Mouse (Mus musculus) stomach, postnatal 0 days (tissue): Measurements from ENCODE around the gene Sox18. TPM values are rescaled to one million over a fixed set of nuclear protein-coding genes. Genes with fewer than 3 reads are reported as not detected.

ENCODE experiments used
- ATAC-seq: fragments of 200-750 bp; cut with Nextera tagmentation; 2 replicates; pipeline ENCODE4 v1.8.0; 2017; ENCODE audit not compliant: low FRiP score, low TSS enrichment
- DNase-seq: peaks from one replicate; pipeline ENCODE4 v3.0.0-alpha.2; 2016; ENCODE audit warnings: low spot score
- H3K27ac ChIP-seq: fragments of 300-500 bp; sonication (generic); replicated peaks from 2 replicates; pipeline ENCODE4 v1.5.1; 2014; ENCODE audit warnings: mild to moderate bottlenecking, control low read depth
- H3K27me3 ChIP-seq: fragments of 300-500 bp; sonication (generic); 2 replicates; pipeline ENCODE4 v1.6.1; 2014; ENCODE audit warnings: low read length; ENCODE audit not compliant: control insufficient read depth, insufficient read depth
- H3K36me3 ChIP-seq: fragments of 300-500 bp; sonication (generic); 2 replicates; pipeline ENCODE4 v1.6.1; 2014; ENCODE audit warnings: low read length, mixed read lengths; ENCODE audit not compliant: control insufficient read depth, insufficient read depth
- H3K4me1 ChIP-seq: fragments of 300-500 bp; sonication (generic); replicated peaks from 2 replicates; pipeline ENCODE4 v1.6.1; 2014; ENCODE audit warnings: antibody characterized with exemption; ENCODE audit not compliant: control insufficient read depth, insufficient read depth
- H3K4me2 ChIP-seq: fragments of 300-500 bp; sonication (generic); replicated peaks from 2 replicates; pipeline ENCODE4 v1.6.1; 2014; ENCODE audit warnings: low read depth, mild to moderate bottlenecking, control low read depth, moderate library complexity
- H3K4me3 ChIP-seq: fragments of 300-500 bp; sonication (generic); 2 replicates; pipeline ENCODE4 v1.5.1; 2014; ENCODE audit warnings: low read depth, low read length, control low read depth
- H3K9ac ChIP-seq: fragments of 300-500 bp; sonication (generic); 2 replicates; pipeline ENCODE4 v1.6.1; 2014; ENCODE audit warnings: mild to moderate bottlenecking, low read length, control low read depth, mixed read lengths
- H3K9me3 ChIP-seq: fragments of 300-500 bp; sonication (generic); 2 replicates; pipeline ENCODE4 v1.6.1; 2016; ENCODE audit warnings: low read length; ENCODE audit not compliant: control insufficient read depth
- CTCF ChIP-seq: IDR thresholded peaks from 2 replicates; pipeline ENCODE4 v1.5.1; 2016; ENCODE audit warnings: antibody characterized with exemption, low read depth, mild to moderate bottlenecking, moderate library complexity
- EP300 ChIP-seq: optimal IDR thresholded peaks from 2 replicates; pipeline ENCODE3; 2016; ENCODE audit warnings: antibody characterized with exemption
- WGBS: fragments of 180-500 bp; shearing (Covaris S2); extraction: QIAGEN DNeasy Blood & Tissue Kit; methylation state at CpG from one replicate; pipeline ENCODE4 v1.1.7; 2014; 5-methylcytosine and 5-hydroxymethylcytosine counted together
- polyA plus RNA-seq: library from polyadenylated mRNA; unstranded; fragments of >200 nt; fragmentation: Nextera tagmentation; extraction: Ambion mirVana; gene quantifications from 2 replicates; pipeline ENCODE4 v1.2.1, GENCODE M21; 2015

The Sox18 gene
- polyA plus RNA-seq, 1 experiment from 2014 or later = 14.1 TPM

DNA sequence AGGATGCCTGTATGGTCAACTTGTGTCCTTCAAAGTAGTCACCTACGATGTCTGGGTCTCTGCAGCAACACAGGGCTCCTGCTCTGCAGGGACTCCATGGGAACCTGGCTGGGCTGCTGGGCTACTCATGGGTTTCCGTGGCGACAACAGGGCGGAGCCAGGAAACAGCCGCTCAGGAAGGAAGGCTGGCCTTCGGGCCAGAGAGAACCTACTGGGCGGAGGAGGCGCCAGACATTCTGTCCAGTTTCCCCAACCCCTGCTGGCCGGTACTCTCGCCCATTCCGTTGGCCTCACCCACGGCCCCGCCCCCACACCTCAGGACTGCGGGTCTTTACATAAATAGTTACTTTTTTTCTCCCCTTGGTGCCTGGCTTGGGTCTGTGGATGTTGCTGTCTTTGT is 4.0 kb upstream of the Sox18 start:
- peak; percentile 13; the same call in 1 of the 2 replicates for ATAC-seq
- peaks cover 13% of the 10 kb centered on the region for H3K27me3 ChIP-seq
- H3K27ac ChIP-seq = no peak overlapping the region
- H3K9me3 ChIP-seq = no peaks in the 10 kb centered on the region
- 0 out of 2 replicates have a peak overlapping the region, but pooled peaks have one; percentile 17 for H3K4me2 ChIP-seq
- TF ChIP-seq CTCF (peak; percentile 13; the same call in 1 of the 2 replicates), EP300 (no peak)
- peaks cover 3% of the 10 kb centered on the region; the same call in 1 of the 2 replicates for H3K4me1 ChIP-seq
- H3K9ac ChIP-seq = no peak overlapping the region
- H3K36me3 ChIP-seq = no peaks in the 10 kb centered on the region
- WGBS = 4% methylated on average over 14 of the region's 14 CpGs
- no peak overlapping the region for H3K4me3 ChIP-seq
- peak; percentile 58 for DNase-seq

- no peak overlapping the region for H3K9ac ChIP-seq
- peaks cover 18% of the 10 kb centered on the region for H3K27me3 ChIP-seq
- H3K4me1 ChIP-seq = peaks cover 3% of the 10 kb centered on the region
- ATAC-seq (no peak), DNase-seq (no peak)
- H3K4me2 ChIP-seq = no peak overlapping the region
- WGBS = 81% methylated on average over 4 of the region's 4 CpGs
- no peak overlapping the region for H3K27ac ChIP-seq
- TF ChIP-seq CTCF (no peak), EP300 (no peak)
- no peak overlapping the region for H3K4me3 ChIP-seq
- no peaks in the 10 kb centered on the region for H3K36me3 ChIP-seq
- no peaks in the 10 kb centered on the region for H3K9me3 ChIP-seq
Observed at GRCm38 (mm10) chr2:181674934-181675333, 3.5 kb upstream of the Sox18 start.

- no peak for TF ChIP-seq EP300
- TF ChIP-seq CTCF = no peak
- Histone ChIP-seq H3K27ac (0 out of 2 replicates have a peak overlapping the region, but pooled peaks have one; percentile 18), H3K4me2 (no peak overlapping the region), H3K9me3 (no peaks in the 10 kb centered on the region), H3K36me3 (no peaks in the 10 kb centered on the region), H3K27me3 (peaks cover 19% of the 10 kb centered on the region), H3K4me1 (peaks cover 3% of the 10 kb centered on the region), H3K4me3 (no peak overlapping the region), H3K9ac (no peak overlapping the region)
- WGBS = 39% methylated on average over 1 of the region's 1 CpGs
- DNase-seq (no peak), ATAC-seq (peak; percentile 18; the same call in 1 of the 2 replicates)
Observed at GRCm38 (mm10) chr2:181673501-181673900, 2.1 kb upstream of the Sox18 start.

- no peak overlapping the region; the same call in 1 of the 2 replicates for H3K9ac ChIP-seq
- peaks cover 3% of the 10 kb centered on the region for H3K4me1 ChIP-seq
- H3K27me3 ChIP-seq = peaks cover 19% of the 10 kb centered on the region
- H3K9me3 ChIP-seq = no peaks in the 10 kb centered on the region
- TF ChIP-seq EP300 = no peak
- TF ChIP-seq CTCF = no peak
- H3K4me2 ChIP-seq = peak overlapping the region; percentile 64; the same call in 1 of the 2 replicates
- no peak overlapping the region for H3K4me3 ChIP-seq
- DNase-seq = no peak
- 36% methylated on average over 7 of the region's 7 CpGs for WGBS
- ATAC-seq = no peak
- no peak overlapping the region for H3K27ac ChIP-seq
- H3K36me3 ChIP-seq = no peaks in the 10 kb centered on the region
Observed at GRCm38 (mm10) chr2:181671984-181672383, 544 bp upstream of the Sox18 start.

- H3K9ac ChIP-seq = peak overlapping the region; percentile 41
- H3K36me3 ChIP-seq = no peaks in the 10 kb centered on the region
- no peak for DNase-seq
- H3K27me3 ChIP-seq = peaks cover 19% of the 10 kb centered on the region
- H3K4me3 ChIP-seq = peak overlapping the region; percentile 44
- H3K9me3 ChIP-seq = no peaks in the 10 kb centered on the region
- H3K4me1 ChIP-seq = peaks cover 3% of the 10 kb centered on the region
- peak overlapping the region; percentile 64 for H3K4me2 ChIP-seq
- peak overlapping the region; percentile 67; the same call in 1 of the 2 replicates for H3K27ac ChIP-seq
- TF ChIP-seq EP300 = no peak
- no peak for TF ChIP-seq CTCF
- ATAC-seq = no peak
- 1% methylated on average over 41 of the region's 41 CpGs for WGBS
Observed at GRCm38 (mm10) chr2:181670913-181671311, 528 bp downstream of the Sox18 start.

DNA sequence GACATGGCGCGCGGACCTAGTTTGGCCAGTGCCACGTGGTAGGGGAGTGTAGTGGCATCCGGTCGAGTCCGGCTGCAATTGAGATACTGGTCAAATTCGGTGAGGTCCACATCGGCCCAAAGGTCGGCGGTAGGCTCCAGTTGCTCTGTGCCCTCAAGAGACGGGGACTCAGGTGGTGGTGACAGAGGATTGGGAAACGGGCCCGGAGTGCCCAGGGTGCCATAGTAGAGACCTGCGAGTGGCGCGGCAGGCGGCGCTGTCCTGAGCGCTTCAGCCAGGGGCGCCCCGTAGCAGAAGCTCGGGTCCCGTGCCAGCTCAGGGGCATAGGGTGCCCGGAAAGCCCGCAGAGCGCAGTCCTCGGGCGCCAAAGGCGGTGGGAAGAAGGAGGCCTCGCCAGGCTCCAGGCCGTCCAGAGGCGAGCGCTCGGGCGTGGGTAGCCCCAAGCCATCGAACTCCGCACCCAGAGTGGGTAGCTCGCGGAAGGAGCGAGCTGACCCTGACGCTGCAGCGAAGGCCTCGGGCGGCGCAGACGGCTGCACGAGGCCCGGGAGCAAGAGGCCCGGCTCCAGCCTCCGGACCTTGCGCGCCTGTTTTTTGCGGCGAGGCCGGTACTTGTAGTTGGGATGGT is 1.0 kb downstream of the Sox18 start:
- Histone ChIP-seq H3K27me3 (peaks cover 19% of the 10 kb centered on the region), H3K27ac (0 out of 2 replicates have a peak overlapping the region, but pooled peaks have one; percentile 45), H3K36me3 (no peaks in the 10 kb centered on the region), H3K4me1 (peaks cover 3% of the 10 kb centered on the region; the same call in 1 of the 2 replicates), H3K4me3 (peak overlapping the region; percentile 44), H3K9ac (peak overlapping the region; percentile 41), H3K4me2 (peak overlapping the region; percentile 64), H3K9me3 (no peaks in the 10 kb centered on the region)
- TF ChIP-seq EP300 (no peak), CTCF (peak; percentile 37; the same call in 1 of the 2 replicates)
- DNase-seq = no peak
- 0 out of 2 replicates have a peak, but pooled peaks have one; percentile 21 for ATAC-seq
- 5% methylated on average over 56 of the region's 56 CpGs for WGBS
